Mouse (Mus musculus): ENCODE data around the gene Sord. TPM values are rescaled to one million over a fixed set of nuclear protein-coding genes. Genes with fewer than 3 reads are reported as not detected.

Sord gene
- total RNA-seq, 2 experiments from 2014 or later, result 12.6 to 15.8 TPM

DNA sequence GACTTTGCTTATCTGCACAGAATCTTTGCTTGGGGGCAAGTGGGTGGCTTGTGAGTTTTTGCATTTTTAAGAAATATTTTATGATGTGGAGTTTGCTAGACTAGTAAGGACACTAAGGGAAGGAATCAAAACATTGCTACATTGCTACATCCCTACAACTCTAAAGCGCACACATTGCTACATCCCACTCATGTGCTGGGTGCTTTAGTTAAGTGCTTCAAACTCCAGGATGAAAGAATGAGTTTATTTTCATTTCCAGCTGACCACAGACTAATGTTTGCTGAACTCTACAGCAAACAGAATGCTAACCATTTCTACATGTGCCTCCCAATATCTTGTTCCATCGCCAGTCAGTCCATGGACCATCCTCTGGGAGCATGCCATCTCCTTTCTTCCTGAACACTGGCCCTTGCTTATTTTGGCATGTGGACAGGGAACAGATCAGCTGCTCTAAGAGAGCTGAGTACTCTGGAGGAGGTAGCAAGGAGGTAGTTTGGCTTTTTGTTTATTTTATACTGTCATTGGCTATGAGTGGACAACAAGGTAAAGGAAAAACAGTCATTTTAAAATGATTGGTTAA, 3.4 kb downstream of the Sord start:
- DNase-seq (ENCODE audit: low spot score in 2 of 2), result no peak

DNA sequence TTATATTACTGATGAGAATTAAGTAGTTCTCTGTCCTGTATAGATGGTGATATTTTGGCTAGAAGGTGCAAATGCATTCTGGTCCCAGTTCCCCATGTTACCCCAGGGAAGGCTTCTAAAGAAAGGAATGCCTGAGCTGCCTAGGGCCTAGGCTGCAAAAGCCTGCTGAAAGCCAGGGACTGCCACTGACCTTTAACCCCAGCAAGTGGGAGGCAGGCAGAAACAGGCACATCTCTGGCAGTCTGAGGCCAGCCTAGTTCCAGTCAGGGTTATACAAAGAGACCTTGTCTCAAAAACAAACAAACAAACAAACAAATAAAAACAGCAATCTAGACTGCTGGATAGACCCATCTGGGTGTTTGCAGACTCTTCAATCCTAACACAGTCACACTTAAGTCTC, 6.2 kb downstream of the Sord start:
- no peak for DNase-seq (ENCODE audit: low spot score in 2 of 2)

DNA sequence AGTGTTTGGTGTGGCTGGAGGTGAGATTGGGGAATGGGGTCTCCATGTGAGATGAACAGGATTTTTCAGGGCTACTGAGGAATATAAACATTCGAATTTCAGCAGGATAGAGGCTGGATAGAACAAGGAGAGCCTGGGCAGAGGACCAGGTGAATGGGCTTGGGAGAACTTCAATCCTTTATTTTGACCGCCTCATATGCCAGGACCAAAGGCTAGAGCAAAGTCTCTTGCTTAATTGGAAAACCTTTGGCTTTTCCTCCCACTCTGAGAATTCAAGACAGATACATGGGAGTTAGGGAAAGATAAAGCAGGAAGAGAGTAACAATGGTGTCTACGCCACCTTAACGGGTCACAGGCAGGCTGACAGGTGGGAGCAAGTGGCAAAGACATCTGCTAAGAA, 6.7 kb downstream of the Sord start:
- DNase-seq (ENCODE audit: low spot score in 2 of 2), result no peak

DNA sequence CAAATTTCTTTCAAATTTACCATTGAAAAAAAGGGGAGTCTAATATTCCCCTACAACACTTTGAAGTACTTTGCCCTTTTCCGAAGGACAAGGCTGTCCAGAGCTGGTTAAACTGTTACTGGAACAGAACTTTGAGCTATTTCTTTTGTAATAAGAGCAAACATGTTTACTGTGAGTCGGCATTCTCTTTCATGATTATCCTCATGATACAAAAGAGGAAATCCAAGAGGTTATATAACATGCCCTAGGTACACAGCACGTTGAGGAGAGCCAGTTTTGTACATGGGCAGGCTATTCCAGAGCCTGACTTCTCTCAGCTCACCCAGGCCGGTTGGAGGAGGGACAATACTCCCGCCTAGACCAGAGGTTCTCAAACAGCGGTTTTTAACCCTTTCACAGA, 7.4 kb downstream of the Sord start:
- DNase-seq (ENCODE audit: low spot score in 2 of 2), result no peak

DNA sequence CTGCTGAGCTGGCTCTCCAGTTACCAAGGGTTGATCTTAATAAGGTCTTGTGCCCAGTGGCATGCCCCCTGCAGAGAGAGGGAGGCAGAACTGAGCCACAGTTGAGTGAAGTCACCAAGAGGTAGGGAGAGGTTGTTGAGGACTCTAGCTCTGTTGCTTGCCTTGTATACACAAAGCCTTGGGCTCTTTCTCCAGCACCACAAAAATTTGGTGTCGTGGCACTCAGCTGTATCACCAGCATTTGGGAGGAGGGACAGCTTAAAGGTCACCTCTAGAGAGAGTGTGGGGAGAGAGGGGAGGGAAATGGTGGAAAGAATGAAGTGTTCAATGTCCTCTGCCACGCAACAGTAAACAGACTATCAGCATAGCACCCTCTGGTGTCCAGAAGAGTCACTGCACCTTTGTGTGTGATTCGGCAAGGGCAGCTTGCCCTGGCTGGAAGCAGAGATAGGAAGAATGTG, 9.2 kb downstream of the Sord start:
- DNase-seq (ENCODE audit: low spot score in 2 of 2), result peak; percentile 79 to 81

DNA sequence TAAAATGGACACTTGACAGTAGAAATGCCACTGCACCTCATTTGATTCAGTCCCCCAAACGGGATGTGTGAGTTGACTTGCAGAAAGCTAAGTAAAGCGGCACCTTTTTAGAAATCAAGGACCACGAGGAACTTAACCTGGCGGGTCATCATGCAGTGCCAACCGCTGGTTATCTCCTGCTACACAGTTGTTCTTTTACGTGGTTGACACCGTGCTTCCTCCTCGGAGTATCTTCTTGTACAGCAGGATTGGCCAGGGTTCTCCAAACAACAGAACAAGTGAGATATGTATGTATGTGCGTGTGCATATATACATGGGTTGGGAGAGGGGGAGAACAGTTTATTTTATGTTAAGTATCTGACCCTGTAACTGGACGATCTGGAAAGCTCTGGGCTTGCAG, 13.2 kb downstream of the Sord start:
- DNase-seq (ENCODE audit: low spot score in 2 of 2), result no peak

DNA sequence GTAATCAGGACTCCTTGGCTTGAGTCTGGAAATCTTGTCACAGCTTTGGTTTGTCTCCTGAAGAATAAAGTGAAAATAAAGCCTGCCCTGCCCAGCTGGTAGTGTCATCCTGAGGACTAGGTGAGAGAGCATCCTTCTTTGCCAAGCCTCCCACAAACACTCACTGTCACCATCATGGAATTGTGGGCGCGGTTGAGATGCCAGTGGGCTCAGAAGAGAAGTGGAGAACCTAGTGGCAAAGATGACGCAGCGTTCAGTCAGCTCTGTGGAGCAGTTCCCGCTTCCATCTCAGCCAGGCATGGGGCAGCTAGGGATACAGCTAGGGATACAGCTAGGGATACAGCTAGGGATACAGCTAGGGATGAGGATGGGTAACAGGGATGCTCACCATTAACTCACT, 21.4 kb downstream of the Sord start:
- DNase-seq (ENCODE audit: low spot score in 2 of 2), result no peak

DNA sequence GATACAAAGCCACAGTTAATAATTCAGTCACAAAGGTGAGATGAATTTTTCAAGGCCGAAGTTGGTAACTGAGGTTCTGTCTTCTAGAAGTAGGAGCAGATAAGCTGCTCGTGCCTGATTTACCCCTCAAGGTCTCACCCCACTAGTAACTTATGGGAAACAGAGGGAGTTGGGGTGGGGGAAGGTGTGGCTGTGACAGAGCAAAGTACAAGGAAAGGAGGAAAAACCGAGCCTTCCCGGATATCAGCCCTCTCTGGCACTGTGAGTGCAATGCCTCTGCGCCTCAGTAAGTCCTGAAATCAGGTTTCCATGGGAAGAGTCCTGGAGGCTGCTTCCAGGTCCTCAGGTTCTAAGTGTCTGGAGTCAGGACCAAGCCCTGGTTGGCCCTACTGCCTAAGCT, 26.2 kb downstream of the Sord start:
- no peak for DNase-seq (ENCODE audit: low spot score in 2 of 2)

DNA sequence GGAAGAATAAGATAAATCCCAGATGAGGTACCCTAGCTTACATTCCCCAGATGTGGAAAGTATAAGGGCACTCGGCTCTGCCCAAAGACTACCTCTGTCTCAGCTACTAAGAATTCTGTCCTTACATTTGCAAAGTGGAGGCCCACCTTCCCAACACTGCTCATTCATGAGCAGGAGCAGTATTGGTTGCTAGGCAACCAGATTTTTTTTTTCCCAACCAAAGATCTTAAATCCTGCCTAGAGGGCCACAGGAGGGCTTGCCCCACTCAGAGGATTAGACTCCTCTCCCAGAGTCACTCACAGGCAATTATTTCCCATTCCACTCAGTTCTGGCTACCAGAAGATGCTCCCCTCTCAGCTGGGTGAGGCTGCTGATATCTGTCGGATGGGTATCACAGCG, 30.1 kb downstream of the Sord start:
- DNase-seq (ENCODE audit: low spot score in 2 of 2), result peak in 1 of 2 experiments; percentile 15

DNA sequence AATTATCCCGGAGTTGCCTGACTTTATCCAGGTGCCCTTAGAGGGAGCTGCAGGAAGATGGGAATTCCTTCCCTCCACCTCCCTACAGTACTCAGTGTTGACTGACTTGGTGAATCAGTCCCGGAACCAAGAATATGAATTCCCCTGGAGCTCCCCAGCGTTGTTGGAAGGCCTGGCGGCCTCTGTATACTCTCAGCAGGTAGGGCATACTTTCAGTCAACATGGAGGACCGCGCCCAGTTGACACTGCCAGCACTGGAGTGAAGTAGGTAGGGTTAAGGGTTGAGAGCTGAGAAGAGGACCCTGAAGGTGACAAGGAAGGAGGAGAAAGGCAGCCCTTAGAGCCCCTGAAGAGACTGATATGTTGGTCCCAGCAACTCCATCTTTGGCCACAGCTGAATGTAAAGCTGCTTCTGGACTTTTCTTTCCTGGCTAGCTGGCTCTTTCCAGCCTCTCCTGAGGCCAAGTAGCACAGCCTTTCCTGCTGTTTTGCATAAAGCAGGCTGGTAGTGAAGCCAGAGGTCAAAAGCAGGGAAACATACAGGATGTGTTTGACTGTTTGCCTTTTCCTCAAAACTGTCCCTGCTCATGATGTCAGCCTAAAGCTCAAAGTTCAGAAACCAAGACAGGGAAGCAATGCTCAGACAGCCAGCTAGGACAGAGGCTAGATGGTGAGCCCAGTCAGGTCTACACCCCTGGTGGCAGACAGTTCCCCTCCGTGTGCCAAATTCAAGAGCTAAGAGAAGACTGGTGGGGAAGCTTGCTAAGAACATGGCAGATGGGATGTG, 32.1 kb downstream of the Sord start:
- DNase-seq (ENCODE audit: low spot score in 2 of 2), result no peak

DNA sequence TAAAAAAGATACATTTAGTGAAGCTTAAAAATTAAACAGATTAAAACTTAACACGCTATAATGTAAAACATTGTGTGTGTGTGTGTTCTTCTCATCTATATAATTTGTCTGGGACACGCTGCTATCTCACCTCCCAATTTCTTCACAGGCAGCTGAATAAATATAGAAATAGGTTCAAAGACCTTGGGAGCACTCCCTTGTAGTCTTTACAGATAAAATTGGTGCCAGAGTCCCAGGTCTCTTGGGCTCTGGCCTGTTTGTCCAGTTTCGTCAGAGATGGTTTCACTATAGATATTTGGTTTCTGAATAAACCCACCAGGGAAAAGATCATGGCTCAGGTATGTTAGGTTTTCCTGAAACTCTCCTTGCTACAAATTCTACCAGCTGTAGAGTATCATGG, 44.2 kb downstream of the Sord start:
- DNase-seq (ENCODE audit: low spot score in 2 of 2), result no peak

DNA sequence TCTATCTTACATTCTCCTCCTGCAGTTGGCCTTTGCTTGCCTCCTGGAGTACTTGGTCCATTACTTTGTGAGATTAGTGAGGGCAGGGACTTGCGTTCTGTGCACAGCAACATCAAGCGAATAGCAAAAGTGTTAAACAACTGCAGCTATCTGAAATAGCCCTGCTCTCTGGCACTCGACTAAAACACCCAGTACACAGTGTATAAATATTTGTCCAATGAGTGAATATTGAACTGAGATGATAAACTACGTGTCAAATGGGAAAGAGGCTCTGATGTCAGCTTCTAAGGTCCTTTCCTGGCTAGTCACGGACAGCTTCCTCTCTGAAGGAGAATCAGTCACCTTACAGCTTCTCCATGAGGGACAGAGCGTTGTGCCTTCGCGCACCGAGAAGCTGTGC, 49.5 kb downstream of the Sord start:
- DNase-seq (ENCODE audit: low spot score in 2 of 2), result no peak

DNA sequence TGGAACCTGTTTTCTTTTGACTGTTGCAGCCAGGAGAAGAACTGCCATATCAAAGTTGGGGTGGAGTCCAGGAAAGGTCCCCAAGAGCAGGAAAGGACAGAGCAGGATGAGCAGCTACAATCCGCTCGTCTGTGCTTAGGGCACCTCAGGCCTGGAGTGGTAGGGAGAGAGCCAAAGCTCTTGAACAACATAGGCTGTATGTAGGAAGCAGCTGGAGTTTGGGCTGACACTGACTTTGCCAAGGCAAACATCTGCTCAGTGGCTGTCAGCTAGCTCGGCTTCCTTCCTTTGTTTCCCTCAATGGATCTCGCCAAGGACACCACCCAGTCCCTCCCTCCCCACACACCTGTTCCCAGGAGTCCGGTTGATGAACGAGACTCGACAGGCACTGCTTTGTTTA, 51.6 kb downstream of the Sord start:
- no peak for DNase-seq (ENCODE audit: low spot score in 2 of 2)

DNA sequence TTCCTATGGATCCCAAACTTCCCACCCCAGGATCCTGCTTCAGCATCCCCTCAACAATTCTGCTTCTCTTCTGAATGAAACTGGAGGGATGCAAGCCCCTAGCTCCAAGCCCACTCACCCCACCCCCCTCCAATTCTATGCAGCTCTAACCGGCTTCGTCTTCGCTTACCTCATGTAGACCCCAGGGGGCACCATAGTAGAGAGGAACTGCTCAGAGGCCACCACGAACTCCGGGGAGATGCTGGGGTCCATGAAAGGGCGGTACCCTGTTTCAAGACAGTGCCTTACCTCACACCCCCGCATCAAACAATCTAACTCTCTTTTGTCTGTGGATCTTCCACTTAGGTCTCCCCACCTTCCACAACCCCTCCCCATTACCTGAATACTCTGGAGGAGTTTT, 60.4 kb downstream of the Sord start:
- DNase-seq (ENCODE audit: low spot score in 2 of 2), result no peak

DNA sequence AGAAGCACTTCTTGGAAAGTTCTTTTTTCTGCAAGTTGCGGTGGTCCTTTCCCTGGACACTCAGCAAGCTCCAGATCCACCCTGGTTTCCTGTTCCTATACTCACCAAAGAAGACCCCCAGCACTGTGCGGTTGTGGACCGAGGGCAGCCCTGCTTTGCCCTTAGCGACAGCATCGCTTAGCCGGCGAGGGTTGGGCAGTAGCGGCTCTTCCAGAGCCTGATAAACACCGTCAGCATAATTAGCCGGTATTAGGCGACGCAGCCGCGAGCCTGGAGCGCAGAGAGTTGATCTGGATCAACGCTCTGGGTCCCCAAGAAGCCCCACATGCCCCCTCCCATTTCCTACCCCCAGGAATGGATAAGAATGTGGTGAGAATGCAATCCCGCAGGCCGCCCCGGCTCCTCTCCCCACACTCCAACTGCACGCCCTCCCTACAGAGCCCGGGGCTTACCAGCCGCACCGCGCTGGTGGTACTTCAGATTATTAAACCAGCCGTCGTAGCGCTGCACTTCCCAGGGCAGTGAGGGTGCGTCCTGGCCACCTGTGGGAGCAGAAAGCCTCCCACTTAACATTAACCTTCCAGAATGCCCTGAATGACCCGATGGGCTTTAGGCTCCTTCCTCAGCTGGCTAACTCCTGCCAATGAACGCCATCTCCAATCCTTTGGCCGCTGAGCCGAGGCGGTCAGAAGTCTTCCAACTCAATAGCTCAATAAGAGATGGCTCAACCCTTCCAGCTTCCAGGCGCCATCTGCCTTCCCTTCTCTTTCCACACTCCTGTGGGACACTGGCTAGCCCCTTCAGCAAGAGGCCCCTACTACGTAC, 62.9 kb downstream of the Sord start:
- no peak for DNase-seq (ENCODE audit: low spot score in 2 of 2)

DNA sequence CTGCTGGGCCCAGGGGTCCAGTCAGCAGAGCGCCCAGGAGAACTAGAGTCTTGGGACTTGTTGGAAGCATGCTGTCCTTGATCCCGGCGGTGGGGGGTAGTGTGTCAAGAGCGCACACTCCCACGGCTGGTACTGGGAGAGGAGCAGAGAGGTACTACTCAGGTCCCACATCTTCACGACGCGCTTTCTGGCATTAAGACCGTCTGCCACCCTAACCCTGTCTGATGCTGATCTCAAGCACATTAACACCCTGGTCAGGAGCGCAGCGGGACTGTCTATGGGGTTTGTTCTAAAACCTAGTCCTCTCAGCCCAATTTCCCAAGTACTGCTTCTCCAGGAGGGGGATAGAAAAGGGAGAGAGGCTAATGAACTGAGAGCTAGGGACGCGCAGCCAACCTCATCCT, 63.5 kb downstream of the Sord start, which contains the start of gene Duox2:
TSS of gene Duox2 (minus strand) at position 354 of the 404 bp plus-strand sequence.
- DNase-seq (ENCODE audit: low spot score in 2 of 2), result no peak

DNA sequence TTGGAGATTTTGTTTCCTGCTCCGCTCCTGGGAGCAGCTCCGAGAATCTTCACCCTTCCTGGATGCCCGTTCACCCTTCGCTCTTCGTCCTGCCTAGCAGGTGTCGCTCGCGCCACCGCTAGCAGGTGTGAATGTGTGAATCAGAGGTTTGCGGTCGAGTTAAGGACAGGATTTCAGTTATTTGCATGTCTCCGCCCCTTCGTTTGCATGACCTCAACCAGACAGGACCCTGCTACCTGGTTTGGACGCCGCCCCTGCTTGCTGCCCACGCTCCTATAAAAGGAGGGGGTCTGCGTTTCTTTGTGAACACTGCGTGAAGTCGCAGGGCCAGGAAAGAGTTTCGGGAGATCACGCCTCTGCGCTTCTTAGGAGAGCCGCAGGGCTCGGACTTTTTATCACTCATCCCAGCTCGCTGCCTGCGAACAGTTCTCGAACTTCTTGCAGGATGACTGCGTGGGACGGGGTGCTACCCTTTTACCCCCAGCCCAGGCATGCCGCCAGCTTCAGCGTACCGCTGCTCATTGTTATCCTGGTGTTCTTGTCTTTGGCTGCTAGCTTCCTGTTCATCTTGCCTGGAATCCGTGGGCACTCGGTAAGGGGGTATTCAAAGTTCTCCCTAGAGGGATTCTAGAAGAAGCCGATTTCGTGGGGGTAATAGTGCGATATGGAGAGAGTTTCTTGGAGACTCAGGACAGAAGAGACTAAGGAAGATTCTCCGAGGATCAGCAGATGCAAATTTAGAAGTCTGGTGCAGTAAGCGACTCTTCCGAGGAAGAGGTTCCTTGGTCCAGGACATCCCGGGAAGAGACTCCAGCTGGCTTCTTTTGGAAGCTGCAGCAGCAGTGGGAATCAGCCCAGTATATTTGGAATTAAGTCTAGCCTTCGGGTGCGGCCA, 64.3 kb downstream of the Sord start, which contains the start of gene Duoxa2:
TSS of gene Duoxa2 (plus strand) at position 305 of the 895 bp plus-strand sequence.
- no peak for DNase-seq (ENCODE audit: low spot score in 2 of 2)

DNA sequence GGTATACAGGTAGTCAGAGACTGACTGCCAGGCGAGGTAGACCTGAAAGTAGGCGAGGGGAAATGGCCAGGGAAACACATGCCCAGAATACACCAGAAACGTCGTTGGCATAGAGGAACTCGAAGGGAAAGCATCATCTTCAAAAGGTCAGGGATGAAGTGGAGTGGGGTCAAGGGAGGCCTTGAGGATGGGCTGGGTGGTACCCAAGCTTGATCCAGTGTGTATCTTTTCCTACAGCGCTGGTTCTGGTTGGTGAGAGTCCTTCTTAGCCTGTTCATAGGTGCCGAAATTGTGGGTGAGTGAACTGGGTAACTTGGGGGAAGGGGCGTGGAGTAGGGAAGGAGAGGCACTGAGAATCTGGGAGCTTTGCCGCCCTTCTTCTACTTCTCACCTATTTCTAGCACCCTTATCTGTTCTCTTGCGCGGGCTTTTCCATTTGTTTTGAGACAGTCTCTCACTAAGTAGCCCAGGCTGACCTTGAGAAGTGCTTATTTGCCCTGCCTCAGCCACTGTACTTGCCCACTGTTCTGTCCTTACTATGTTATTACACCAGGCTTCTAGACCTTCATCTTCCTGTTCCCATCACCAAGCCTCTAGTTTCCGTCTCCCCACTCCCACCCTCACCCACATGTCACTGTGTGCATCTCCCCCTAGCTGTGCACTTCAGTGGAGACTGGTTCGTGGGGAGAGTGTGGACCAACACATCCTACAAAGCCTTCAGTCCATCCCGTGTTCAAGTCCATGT, 65.5 kb downstream of the Sord start:
- DNase-seq (ENCODE audit: low spot score in 2 of 2), result no peak

DNA sequence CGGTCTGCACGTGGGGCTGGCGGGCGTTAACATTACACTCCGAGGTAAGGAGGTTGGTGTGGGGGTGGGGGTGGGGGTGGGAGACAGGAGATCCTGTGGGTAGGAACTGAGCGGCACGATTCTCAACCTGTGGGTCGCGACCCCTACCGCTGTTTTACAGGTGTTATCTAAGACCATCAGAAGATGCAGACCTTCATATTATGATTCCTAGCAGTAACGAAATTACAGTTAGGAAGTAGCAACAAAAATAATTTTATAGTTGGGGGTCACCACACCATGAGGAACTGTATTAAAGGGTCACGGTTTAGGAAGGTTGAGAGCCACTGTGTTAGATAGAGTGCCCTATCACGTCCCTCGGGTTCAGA, 66.1 kb downstream of the Sord start:
- no peak for DNase-seq (ENCODE audit: low spot score in 2 of 2)

Measured in layer of hippocampus, postnatal 10 days (tissue).